Mouse (Mus musculus) frontal cortex, postnatal 14 days (tissue): ENCODE results near the gene Pum2.

Experiments used
- DNase-seq, 2 experiments: peaks; one replicate each; pipeline ENCODE4 v3.0.0; 2022; ENCODE audit warnings: low spot score in 2 of 2

The Pum2 gene

GRCm38 (mm10) chr12:8760561-8760960 lies 86.6 kb downstream of the Pum2 start:
- peak in 1 of 2 experiments; percentile 2 for DNase-seq

- DNase-seq = peak in 1 of 2 experiments; percentile 1
Observed at GRCm38 (mm10) chr12:8761058-8761457, 87.1 kb downstream of the Pum2 start.

GRCm38 (mm10) chr12:8762667-8763066 lies 88.7 kb downstream of the Pum2 start:
- DNase-seq = no peak

GRCm38 (mm10) chr12:8764221-8764930 lies 90.4 kb downstream of the Pum2 start:
- DNase-seq = no peak

GRCm38 (mm10) chr12:8770946-8771843 lies 97.3 kb downstream of the Pum2 start, which contains the start of gene Sdc1:
Gene Sdc1, plus strand, starts transcription at chr12:8771323.
- DNase-seq = peak in 1 of 2 experiments; percentile 37

GRCm38 (mm10) chr12:8771844-8772380 lies 98.0 kb downstream of the Pum2 start:
- DNase-seq = no peak

GRCm38 (mm10) chr12:8772451-8773143 lies 98.7 kb downstream of the Pum2 start:
- DNase-seq = no peak

- no peak for DNase-seq
Observed at GRCm38 (mm10) chr12:8773336-8773735, 99.4 kb downstream of the Pum2 start.

GRCm38 (mm10) chr12:8774183-8774582 lies 100.2 kb downstream of the Pum2 start:
- no peak for DNase-seq

- DNase-seq = no peak
Observed at GRCm38 (mm10) chr12:8776206-8776605, 102.3 kb downstream of the Pum2 start.

- DNase-seq = no peak
Observed at GRCm38 (mm10) chr12:8776741-8777140, 102.8 kb downstream of the Pum2 start.

GRCm38 (mm10) chr12:8778106-8778505 lies 104.2 kb downstream of the Pum2 start:
- no peak for DNase-seq

- no peak for DNase-seq
Observed at GRCm38 (mm10) chr12:8779851-8780250, 105.9 kb downstream of the Pum2 start.

- no peak for DNase-seq
Observed at GRCm38 (mm10) chr12:8781121-8781520, 107.2 kb downstream of the Pum2 start.

GRCm38 (mm10) chr12:8781681-8782378 lies 107.9 kb downstream of the Pum2 start:
- DNase-seq = no peak

GRCm38 (mm10) chr12:8782565-8782964 lies 108.6 kb downstream of the Pum2 start:
- DNase-seq = no peak

GRCm38 (mm10) chr12:8784189-8784588 lies 110.3 kb downstream of the Pum2 start:
- no peak for DNase-seq

GRCm38 (mm10) chr12:8786476-8786875 lies 112.5 kb downstream of the Pum2 start:
- DNase-seq = no peak

- DNase-seq = no peak
Observed at GRCm38 (mm10) chr12:8786984-8787730, 113.2 kb downstream of the Pum2 start.

- no peak for DNase-seq
Observed at GRCm38 (mm10) chr12:8788469-8788868, 114.5 kb downstream of the Pum2 start.

- no peak for DNase-seq
Observed at GRCm38 (mm10) chr12:8790615-8791014, 116.7 kb downstream of the Pum2 start.
